Mouse (Mus musculus) myocyte (in vitro differentiated cells): Measurements from ENCODE around the gene Olfr961. TPM values are rescaled to one million over a fixed set of nuclear protein-coding genes. Genes with fewer than 3 reads are reported as not detected.

Experiments
- H3K27me3 ChIP-seq: one replicate; pipeline ENCODE4 v1.6.1; 2011; ENCODE audit not compliant: control insufficient read depth, insufficient read depth, insufficient read length
- H3K36me3 ChIP-seq: one replicate; pipeline ENCODE4 v1.6.1; 2011; ENCODE audit not compliant: control insufficient read depth, insufficient read depth
- H3K4me2 ChIP-seq: one replicate; pipeline ENCODE4 v1.6.1; 2011; ENCODE audit warnings: low read depth, control low read depth
- H3K4me3 ChIP-seq: one replicate; pipeline ENCODE4 v1.5.1; 2011; ENCODE audit warnings: mild to moderate bottlenecking, control low read depth, moderate library complexity
- H3K79me2 ChIP-seq: one replicate; pipeline ENCODE4 v1.6.1; 2011; ENCODE audit not compliant: control insufficient read depth, insufficient read depth
- H3ac ChIP-seq: one replicate; pipeline ENCODE4 v1.6.1; 2011; ENCODE audit not compliant: control insufficient read depth, insufficient read length
- CEBPB ChIP-seq: IDR thresholded peaks from 2 replicates; pipeline ENCODE4 v1.6.1; 2011; ENCODE audit warnings: mild to moderate bottlenecking, moderate library complexity; ENCODE audit not compliant: poor library complexity, insufficient read depth, severe bottlenecking
- E2F4 ChIP-seq: IDR thresholded peaks from one replicate; pipeline ENCODE4 v1.6.1; 2011; ENCODE audit warnings: mild to moderate bottlenecking, control low read depth, moderate library complexity; ENCODE audit not compliant: insufficient read depth
- MAX ChIP-seq: IDR thresholded peaks from one replicate; pipeline ENCODE4 v1.6.1; 2011; ENCODE audit warnings: low read depth, mild to moderate bottlenecking, control low read depth
- MYOD1 ChIP-seq, 3 experiments: IDR thresholded peaks; one replicate each; pipeline ENCODE4 v1.6.1; 2011; ENCODE audit warnings: control low read depth in 2 of 3, low read depth in 2 of 3, mild to moderate bottlenecking in 2 of 3, moderate library complexity in 1 of 3; ENCODE audit not compliant: insufficient read length in 2 of 3, control insufficient read depth in 1 of 3
- MYOG ChIP-seq, 3 experiments: IDR thresholded peaks; one replicate each; pipeline ENCODE4 v1.6.1; 2011; ENCODE audit warnings: control low read depth in 2 of 3, low read depth in 2 of 3, mild to moderate bottlenecking in 2 of 3; ENCODE audit not compliant: insufficient read length in 2 of 3, control insufficient read depth in 1 of 3, insufficient read depth in 1 of 3
- POLR2A ChIP-seq: IDR thresholded peaks from one replicate; pipeline ENCODE4 v1.6.1; 2011; ENCODE audit warnings: low read depth, mild to moderate bottlenecking, control low read depth, moderate library complexity; ENCODE audit not compliant: insufficient read length
- POLR2AphosphoS2 ChIP-seq: IDR thresholded peaks from one replicate; pipeline ENCODE4 v1.6.1; 2011; ENCODE audit warnings: low read depth, control low read depth; ENCODE audit not compliant: insufficient read length
- REST ChIP-seq: IDR thresholded peaks from one replicate; pipeline ENCODE4 v1.6.1; 2011; ENCODE audit warnings: mild to moderate bottlenecking, control low read depth, moderate library complexity; ENCODE audit not compliant: insufficient read depth, insufficient read length
- SRF ChIP-seq: IDR thresholded peaks from one replicate; pipeline ENCODE4 v1.6.1; 2011; ENCODE audit warnings: low read depth; ENCODE audit not compliant: control insufficient read depth, insufficient read length
- TCF12 ChIP-seq: IDR thresholded peaks from one replicate; pipeline ENCODE4 v1.6.1; 2011; ENCODE audit warnings: mild to moderate bottlenecking, control low read depth; ENCODE audit not compliant: poor library complexity, insufficient read depth, severe bottlenecking
- TCF3 ChIP-seq: IDR thresholded peaks from one replicate; pipeline ENCODE4 v1.6.1; 2011; ENCODE audit warnings: low read depth, control low read depth; ENCODE audit not compliant: insufficient read length
- USF1 ChIP-seq: IDR thresholded peaks from one replicate; pipeline ENCODE4 v1.6.1; 2011; ENCODE audit warnings: low read depth, mild to moderate bottlenecking, control low read depth, moderate library complexity
- polyA plus RNA-seq: library from polyadenylated mRNA; unstranded; fragments of >200 nt; fragmentation: generic; extraction: Trizol; gene quantifications from one replicate; pipeline ENCODE4 v1.2.1, GENCODE M21; 2012; ENCODE audit warnings: missing spikeins

Olfr961 gene
- not detected for polyA plus RNA-seq

GRCm38 (mm10) chr9:39644785-39645184 lies at the start of gene Olfr961:
TSS of gene Olfr961 (plus strand) at chr9:39645085.
- Histone ChIP-seq H3K27me3 (no peaks in the 10 kb centered on the region), H3K4me2 (no peak within 1 kb of the TSS), H3K79me2 (no peaks in the 10 kb centered on the region), H3ac (no peak within 1 kb of the TSS), H3K4me3 (no peak within 1 kb of the TSS), H3K36me3 (no peaks in the 10 kb centered on the region)
- TF ChIP-seq TCF3: no peak
- no peak for TF ChIP-seq TCF12
- no peak for TF ChIP-seq CEBPB

- Histone ChIP-seq H3K36me3 (no peaks in the 10 kb centered on the region), H3ac (no peak overlapping the region), H3K27me3 (no peaks in the 10 kb centered on the region), H3K4me3 (no peak overlapping the region), H3K4me2 (no peak overlapping the region), H3K79me2 (no peaks in the 10 kb centered on the region)
- TF ChIP-seq MAX (no peak), SRF (no peak), MYOG (IDR thresholded peaks at IDR 0.05; ENCODE audit: control insufficient read depth in 1 of 3, insufficient read depth in 1 of 3, insufficient read length in 2 of 3, low read depth in 2 of 3) (no peak), E2F4 (no peak), CEBPB (no peak), MYOD1 (IDR thresholded peaks at IDR 0.05; ENCODE audit: control insufficient read depth in 1 of 3, insufficient read length in 2 of 3, low read depth in 2 of 3) (no peak), USF1 (no peak), REST (no peak), TCF3 (no peak), POLR2A (no peak)
These were observed 42.2 kb upstream of the Olfr961 start for GRCm38 (mm10) chr9:39602536-39603332.

GRCm38 (mm10) chr9:39603333-39603845 lies 41.5 kb upstream of the Olfr961 start:
- no peaks in the 10 kb centered on the region for H3K36me3 ChIP-seq
- no peak overlapping the region for H3K4me3 ChIP-seq
- no peak overlapping the region for H3K4me2 ChIP-seq
- no peaks in the 10 kb centered on the region for H3K27me3 ChIP-seq
- H3K79me2 ChIP-seq: no peaks in the 10 kb centered on the region
- H3ac ChIP-seq: no peak overlapping the region
- TF ChIP-seq USF1: no peak
- TF ChIP-seq TCF3: no peak
- no peak for TF ChIP-seq CEBPB
- TF ChIP-seq MYOG (IDR thresholded peaks at IDR 0.05; ENCODE audit: control insufficient read depth in 1 of 3, insufficient read depth in 1 of 3, insufficient read length in 2 of 3, low read depth in 2 of 3): no peak
- TF ChIP-seq E2F4: no peak
- no peak for TF ChIP-seq POLR2A
- no peak for TF ChIP-seq SRF
- no peak for TF ChIP-seq REST
- no peak for TF ChIP-seq MYOD1 (IDR thresholded peaks at IDR 0.05; ENCODE audit: control insufficient read depth in 1 of 3, insufficient read length in 2 of 3, low read depth in 2 of 3)
- TF ChIP-seq TCF12: no peak
- no peak for TF ChIP-seq MAX
- no peak for TF ChIP-seq POLR2AphosphoS2

- no peak for TF ChIP-seq TCF3
- TF ChIP-seq POLR2AphosphoS2: no peak
- no peak for TF ChIP-seq REST
- H3K36me3 ChIP-seq: no peaks in the 10 kb centered on the region
- no peak within 1 kb of the TSS for H3K4me3 ChIP-seq
- no peak within 1 kb of the TSS for H3ac ChIP-seq
- H3K4me2 ChIP-seq: no peak within 1 kb of the TSS
- H3K27me3 ChIP-seq: no peaks in the 10 kb centered on the region
- H3K79me2 ChIP-seq: no peaks in the 10 kb centered on the region
These were observed 40.9 kb upstream of the Olfr961 start, which contains the start of gene AW551984 for GRCm38 (mm10) chr9:39603999-39604453. TSS of gene AW551984 (minus strand) at chr9:39604403.

GRCm38 (mm10) chr9:39608497-39608896 lies 36.4 kb upstream of the Olfr961 start:
- Histone ChIP-seq H3K4me3 (no peak overlapping the region), H3K27me3 (no peaks in the 10 kb centered on the region), H3K79me2 (no peaks in the 10 kb centered on the region), H3K4me2 (no peak overlapping the region), H3K36me3 (no peaks in the 10 kb centered on the region), H3ac (no peak overlapping the region)
- no peak for TF ChIP-seq TCF12
- TF ChIP-seq POLR2A: no peak
- TF ChIP-seq E2F4: no peak
- no peak for TF ChIP-seq SRF
- TF ChIP-seq CEBPB: no peak
- TF ChIP-seq MYOG (IDR thresholded peaks at IDR 0.05; ENCODE audit: control insufficient read depth in 1 of 3, insufficient read depth in 1 of 3, insufficient read length in 2 of 3, low read depth in 2 of 3): no peak
- no peak for TF ChIP-seq TCF3
- no peak for TF ChIP-seq MYOD1 (IDR thresholded peaks at IDR 0.05; ENCODE audit: control insufficient read depth in 1 of 3, insufficient read length in 2 of 3, low read depth in 2 of 3)
- no peak for TF ChIP-seq REST
- no peak for TF ChIP-seq POLR2AphosphoS2
- TF ChIP-seq USF1: no peak
- no peak for TF ChIP-seq MAX
